Comparison of ENCODE assay signal across 15 mouse cellular contexts in genomic region chr4:156085256-156085655, GRCm38 (mm10). TPM values are rescaled to one million over a fixed set of nuclear protein-coding genes. Genes with fewer than 3 reads are reported as not detected.
"Had no signal": no experiment of that assay in that cellular context is flagged by ENCODE, and none has a peak within 500 bp of the region (broad histone marks: within the 10 kb centered on the region; RNA-seq: fewer than 3 reads in every experiment).

No protein-coding gene starts in this region.

- H3K4me3 ChIP-seq: layer of hippocampus, adult 2 months; limb, embryonic 12.5 days; liver, embryonic 13.5 days; midbrain, embryonic 10.5 days; myocyte; neural tube, embryonic 15.5 days had no signal

- H3K4me2 ChIP-seq: limb, embryonic 12.5 days; liver, embryonic 13.5 days; neural tube, embryonic 15.5 days had no signal

- H3K27ac ChIP-seq: layer of hippocampus, adult 2 months; limb, embryonic 12.5 days; midbrain, embryonic 10.5 days; neural tube, embryonic 15.5 days had no signal

- H3K36me3 ChIP-seq: limb, embryonic 12.5 days; liver, embryonic 13.5 days; midbrain, embryonic 10.5 days; neural tube, embryonic 15.5 days had no signal

- DNase-seq: liver; liver, embryonic 13.5 days; lung, adult 18-20 months; lung, postnatal 36 days; midbrain, embryonic 14.5 days; right cerebral cortex, adult 18-20 months; right cerebral cortex, postnatal 25 days; thymus, postnatal 36 days had no signal

- H3K9ac ChIP-seq: limb, embryonic 12.5 days; liver, embryonic 13.5 days; neural tube, embryonic 15.5 days had no signal

- H3K9me3 ChIP-seq: limb, embryonic 12.5 days; liver, embryonic 13.5 days; midbrain, embryonic 10.5 days; neural tube, embryonic 15.5 days had no signal

- ATAC-seq: intestine, postnatal 0 days had no signal

- H3K4me1 ChIP-seq: midbrain, embryonic 10.5 days; neural tube, embryonic 15.5 days had no signal

- H3K27me3 ChIP-seq: limb, embryonic 12.5 days; liver, embryonic 13.5 days; neural tube, embryonic 15.5 days had no signal

RNA-seq across cellular contexts. Expression of gene Ttll10, which starts 26.0 kb away (rescaled TPM):
- polyA plus RNA-seq: myocyte; neural tube, embryonic 11.5 days; neural tube, embryonic 15.5 days had no signal

RNA-seq across cellular contexts. Expression of gene Rnf223, which starts 45.1 kb away (rescaled TPM):
- polyA plus RNA-seq: intestine, postnatal 0 days had no signal
